Mouse (Mus musculus) adrenal gland, adult 10 weeks (tissue): Measurements from ENCODE around the gene Spdl1. TPM values are rescaled to one million over a fixed set of nuclear protein-coding genes. Genes with fewer than 3 reads are reported as not detected.

Source experiments
- polyA plus RNA-seq: library from polyadenylated mRNA; stranded (reverse); fragments of 350-450 nt; fragmentation: Illumina TruSeq; extraction: RNeasy Lipid Tissue Mini Kit (QIAGEN cat#74804); gene quantifications from one replicate; pipeline ENCODE4 v1.2.3, GENCODE M21; 2014; ENCODE audit warnings: low read depth, low replicate concordance

Gene Spdl1
- polyA plus RNA-seq = 1.9 TPM

DNA sequence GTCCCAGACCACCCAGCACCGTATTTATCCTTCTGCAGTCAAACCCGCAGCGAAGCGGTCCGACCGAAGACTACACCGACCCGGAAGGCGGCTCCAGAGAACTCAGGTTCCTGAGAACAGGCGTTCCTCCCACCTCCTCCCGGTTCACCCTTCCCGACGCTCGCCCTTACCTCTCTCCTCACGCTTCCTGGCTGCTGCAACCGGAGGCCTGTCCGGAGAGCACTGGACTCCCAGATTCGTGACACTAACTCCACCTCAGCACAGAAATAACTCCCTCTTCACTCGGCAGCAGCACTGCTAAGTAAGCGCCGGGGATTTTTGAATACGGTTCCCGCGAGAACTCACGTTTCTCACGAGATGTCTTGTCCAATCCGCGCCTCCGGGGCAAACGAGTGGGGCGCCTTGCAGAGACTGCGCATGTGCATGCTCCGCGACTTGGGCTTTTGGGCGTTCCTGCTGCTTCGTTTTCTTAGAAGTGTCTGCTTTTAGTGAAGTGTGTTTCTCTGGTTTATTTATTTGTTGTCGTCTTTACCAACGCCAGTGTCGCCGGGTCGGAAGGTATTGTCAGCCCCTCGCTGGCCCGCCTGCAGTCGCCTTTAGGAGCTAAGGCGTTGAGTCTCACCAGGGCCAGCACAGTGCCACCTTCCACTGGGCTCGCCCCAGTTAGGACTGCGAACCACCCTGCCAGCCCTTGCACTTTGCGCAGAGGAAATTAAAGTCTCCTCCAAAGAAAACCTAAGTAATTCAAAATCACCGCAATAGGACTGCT lies at the start of gene Spdl1:
TSS of gene Spdl1 (minus strand) at position 324 of the 769 bp plus-strand sequence.

DNA sequence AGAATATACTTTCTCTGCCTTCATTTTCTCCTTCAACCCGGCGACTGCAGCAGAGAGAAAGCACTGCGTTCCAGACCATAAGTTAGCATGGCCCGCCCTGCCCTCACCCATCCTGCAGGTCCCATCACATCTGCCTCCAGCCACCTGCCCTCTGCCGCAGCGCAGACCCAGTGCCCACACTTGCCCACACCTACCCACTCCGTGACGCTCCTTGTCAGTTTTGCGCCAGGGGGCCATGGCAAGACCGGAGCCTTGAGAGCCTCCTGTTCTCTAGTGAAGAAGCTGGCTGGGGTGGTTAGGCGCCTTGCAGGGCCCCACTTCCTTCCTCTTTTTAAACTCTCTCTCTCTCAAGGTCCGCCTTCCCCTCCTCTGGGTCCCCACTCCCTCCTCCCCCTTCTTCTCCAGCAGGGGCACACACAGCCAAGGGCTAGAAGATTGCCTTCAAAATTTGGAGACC lies 49.8 kb downstream of the Spdl1 start, which contains the start of gene Dock2:
TSS of gene Dock2 (minus strand) at position 306 of the 457 bp plus-strand sequence.

Other genes with a start within 250 kb of the Spdl1 start
- gene Dock2, start 49.7 kb downstream of the Spdl1 start, polyA plus RNA-seq = 1.5 TPM